ENCODE assay signal across 9 mouse cellular contexts in the genomic region with DNA sequence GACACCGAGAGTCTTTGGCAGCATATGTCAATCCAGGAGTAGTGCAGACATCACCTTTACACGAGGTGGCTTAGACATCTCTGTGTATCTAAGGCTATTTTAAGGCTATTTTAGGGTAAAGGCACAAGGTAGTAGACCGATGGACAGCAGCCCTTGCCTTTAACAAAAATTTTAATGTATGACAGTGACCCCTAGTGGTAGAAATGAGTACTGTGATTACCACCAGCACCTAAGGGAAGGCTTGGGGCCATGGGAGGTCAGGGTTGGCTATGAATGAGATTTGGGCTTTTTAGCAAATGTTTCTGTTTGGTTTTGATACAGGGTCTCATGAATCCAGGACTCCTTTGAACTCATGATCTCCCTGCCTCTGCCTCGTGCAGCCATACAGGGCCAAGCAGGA. TPM values are rescaled to one million over a fixed set of nuclear protein-coding genes. Genes with fewer than 3 reads are reported as not detected.
DNase-seq lines count a peak whose midpoint lies in the region; ATAC-seq and TF ChIP-seq lines count a peak whose summit lies in the region.
"Had no signal": no experiment of that assay in that cellular context is flagged by ENCODE, and none has a peak within 500 bp of the region (broad histone marks: within the 10 kb centered on the region; RNA-seq: fewer than 3 reads in every experiment).

No protein-coding gene starts in this region.

- H3K4me3 ChIP-seq in lung, embryonic 14.5 days (ENCODE audit: low read depth, low read length) = no peak overlapping the region
- no peak overlapping the region for H3K4me3 ChIP-seq in lung, adult 2 months (replicated peaks; ENCODE audit: extremely low read depth, low read depth, low read length)
- no peak overlapping the region for H3K4me3 ChIP-seq in limb, embryonic 14.5 days (replicated peaks; ENCODE audit: low read length)
- H3K4me3 ChIP-seq: myocyte had no signal

- no peaks in the 10 kb centered on the region for H3K36me3 ChIP-seq in lung, embryonic 14.5 days (ENCODE audit: insufficient read depth)
- H3K36me3 ChIP-seq in limb, embryonic 14.5 days (ENCODE audit: control insufficient read depth, insufficient read depth, low read length) = 0 out of 2 replicates have a peak, but pooled peaks cover 4% of the 10 kb centered on the region

- no peak overlapping the region for H3K4me2 ChIP-seq in lung, embryonic 14.5 days
- no peak overlapping the region for H3K4me2 ChIP-seq in limb, embryonic 14.5 days (replicated peaks; ENCODE audit: low read depth, low read length, severe bottlenecking)

- no peak overlapping the region for H3K27ac ChIP-seq in lung, embryonic 14.5 days (ENCODE audit: low read depth)
- no peak overlapping the region for H3K27ac ChIP-seq in limb, embryonic 14.5 days (replicated peaks; ENCODE audit: low read depth, low read length)

- TF ChIP-seq CTCF in lung, embryonic 14.5 days (IDR thresholded peaks at IDR 0.05; ENCODE audit: low read depth) = peak; percentile 90
- TF ChIP-seq CTCF in lung, adult 2 months (IDR thresholded peaks at IDR 0.05; ENCODE audit: insufficient read depth, low read length) = no peak

- ATAC-seq in lung, embryonic 14.5 days (ENCODE audit: insufficient read depth) = peak; percentile 66; the same call in 1 of the 2 replicates
- peak; percentile 34 to 43; a peak in 1 of 4 replicates for ATAC-seq in hematopoietic stem cell, adult 5-6 weeks (replicated peaks in 1 of 2; ENCODE audit: insufficient read depth in 1 of 2, low FRiP score in 2 of 2, low TSS enrichment in 1 of 2, low read depth in 1 of 2, poor library complexity in 2 of 2, severe bottlenecking in 2 of 2)
- ATAC-seq in limb, embryonic 14.5 days (ENCODE audit: low FRiP score, low read depth) = 0 out of 2 replicates have a peak, but pooled peaks have one; percentile 51
- peak; percentile 73 for ATAC-seq in monocyte, adult 5-6 weeks (replicated peaks; ENCODE audit: insufficient number of reproducible peaks, low FRiP score, low TSS enrichment, poor library complexity, severe bottlenecking)

- TF ChIP-seq POLR2A in lung, adult 2 months (IDR thresholded peaks at IDR 0.05; ENCODE audit: borderline replicate concordance, extremely low read depth, low read depth, low read length) = no peak
- no peak for TF ChIP-seq POLR2A in limb, embryonic 14.5 days (IDR thresholded peaks at IDR 0.05; ENCODE audit: borderline replicate concordance, extremely low read depth, insufficient read depth, insufficient read length)

- H3K9me3 ChIP-seq in lung, embryonic 14.5 days (ENCODE audit: low read depth, low read length) = no peaks in the 10 kb centered on the region
- no peaks in the 10 kb centered on the region for H3K9me3 ChIP-seq in limb, embryonic 14.5 days (ENCODE audit: control insufficient read depth, low read length)

- WGBS in lung, embryonic 14.5 days = 16% methylated on average over 4 of the region's 4 CpGs
- WGBS in lung, adult 2 months = 22% methylated on average over 4 of the region's 4 CpGs
- 21% methylated on average over 4 of the region's 4 CpGs for WGBS in limb, embryonic 14.5 days

- no peaks in the 10 kb centered on the region for H3K27me3 ChIP-seq in lung, embryonic 14.5 days (ENCODE audit: insufficient read depth, low read length)
- H3K27me3 ChIP-seq in limb, embryonic 14.5 days (ENCODE audit: control insufficient read depth, insufficient read depth, low read length) = no peaks in the 10 kb centered on the region; the same call in 1 of the 2 replicates

- peak; percentile 91 for DNase-seq in lung, embryonic 14.5 days
- DNase-seq in lung, adult 2 months = no peak
- peak; percentile 22 for DNase-seq in Muller cell, postnatal 12 days (ENCODE audit: inconsistent ontology term)
- DNase-seq in embryo, embryonic 10.5 days (ENCODE audit: low spot score) = peak; percentile 88
- DNase-seq in limb, embryonic 14.5 days (ENCODE audit: low spot score) = peak; percentile 72
- DNase-seq in frontal cortex, postnatal 14 days (ENCODE audit: low spot score in 2 of 2) = no peak

- no peak overlapping the region for H3K9ac ChIP-seq in lung, embryonic 14.5 days
- H3K9ac ChIP-seq in limb, embryonic 14.5 days (ENCODE audit: low read depth, low read length, severe bottlenecking) = no peak overlapping the region

- H3K4me1 ChIP-seq in lung, embryonic 14.5 days (ENCODE audit: insufficient read depth) = no peaks in the 10 kb centered on the region
- H3K4me1 ChIP-seq in lung, adult 2 months (ENCODE audit: control insufficient read depth, insufficient read depth, low read length) = no peaks in the 10 kb centered on the region
- H3K4me1 ChIP-seq in limb, embryonic 14.5 days (ENCODE audit: control insufficient read depth, insufficient read depth, low read length) = no peaks in the 10 kb centered on the region

RNA-seq across cellular contexts. Expression of gene Pip4k2c, which starts 17.5 kb away (rescaled TPM):
- 17.8 and 21.0 TPM in 2 replicates for polyA plus RNA-seq in lung, embryonic 14.5 days (2014; fragmentation: Nextera tagmentation; extraction: Ambion mirVana)
- polyA plus RNA-seq in lung, adult 2 months (2012; rRNA removed) = 36.6 and 45.7 TPM in 2 replicates
- 14.8 and 19.7 TPM in 2 replicates for total RNA-seq in hematopoietic stem cell, adult 5-6 weeks (2017)
- 33.1 and 37.5 TPM in 2 replicates for polyA plus RNA-seq in limb, embryonic 14.5 days (2012; rRNA removed)
- 22.0 and 23.3 TPM in 2 replicates for polyA plus RNA-seq in limb, embryonic 14.5 days (2014; fragmentation: Nextera tagmentation; extraction: Ambion mirVana)
- 15.7 to 32.0 TPM (median 21.5 TPM) in 3 replicates for total RNA-seq in monocyte, adult 5-6 weeks (2017)

RNA-seq across cellular contexts. Expression of gene Dtx3, which starts 33.4 kb away (rescaled TPM):
- polyA plus RNA-seq in lung, embryonic 14.5 days (2014; fragmentation: Nextera tagmentation; extraction: Ambion mirVana) = 81.4 and 92.4 TPM in 2 replicates
- 134 and 157 TPM in 2 replicates for polyA plus RNA-seq in lung, adult 2 months (2012; rRNA removed)
- 56.2 and 56.8 TPM in 2 replicates for total RNA-seq in hematopoietic stem cell, adult 5-6 weeks (2017)
- 565 and 712 TPM in 2 replicates for polyA plus RNA-seq in limb, embryonic 14.5 days (2012; rRNA removed)
- polyA plus RNA-seq in limb, embryonic 14.5 days (2014; fragmentation: Nextera tagmentation; extraction: Ambion mirVana) = 157 and 184 TPM in 2 replicates
- 3.8 to 17.3 TPM (median 8.8 TPM) in 3 replicates for total RNA-seq in monocyte, adult 5-6 weeks (2017)

RNA-seq across cellular contexts. Expression of gene Kif5a, which starts 34.3 kb away (rescaled TPM):
- 0.64 and 1.0 TPM in 2 replicates for polyA plus RNA-seq in lung, embryonic 14.5 days (2014; fragmentation: Nextera tagmentation; extraction: Ambion mirVana)
- polyA plus RNA-seq in lung, adult 2 months (2012; rRNA removed) = 1.3 TPM in 2 replicates
- total RNA-seq in hematopoietic stem cell, adult 5-6 weeks (2017) = 0.94 and 1.5 TPM in 2 replicates
- polyA plus RNA-seq in limb, embryonic 14.5 days (2012; rRNA removed) = 9.4 and 9.7 TPM in 2 replicates
- polyA plus RNA-seq in limb, embryonic 14.5 days (2014; fragmentation: Nextera tagmentation; extraction: Ambion mirVana) = 2.8 and 3.5 TPM in 2 replicates
- 0.19 to 0.48 TPM in 2 of 3 replicates, not detected in the other for total RNA-seq in monocyte, adult 5-6 weeks (2017)

RNA-seq across cellular contexts. Expression of gene Dctn2, which starts 37.3 kb away (rescaled TPM):
- polyA plus RNA-seq in lung, embryonic 14.5 days (2014; fragmentation: Nextera tagmentation; extraction: Ambion mirVana) = 158 and 160 TPM in 2 replicates
- 149 and 178 TPM in 2 replicates for polyA plus RNA-seq in lung, adult 2 months (2012; rRNA removed)
- total RNA-seq in hematopoietic stem cell, adult 5-6 weeks (2017) = 85.8 and 96.8 TPM in 2 replicates
- 221 and 240 TPM in 2 replicates for polyA plus RNA-seq in limb, embryonic 14.5 days (2012; rRNA removed)
- 168 and 178 TPM in 2 replicates for polyA plus RNA-seq in limb, embryonic 14.5 days (2014; fragmentation: Nextera tagmentation; extraction: Ambion mirVana)
- 89.0 to 104 TPM (median 92.1 TPM) in 3 replicates for total RNA-seq in monocyte, adult 5-6 weeks (2017)

RNA-seq across cellular contexts. Expression of gene Arhgef25, which starts 39.0 kb away (rescaled TPM):
- polyA plus RNA-seq in lung, embryonic 14.5 days (2014; fragmentation: Nextera tagmentation; extraction: Ambion mirVana) = 45.8 and 48.7 TPM in 2 replicates
- 29.1 and 36.7 TPM in 2 replicates for polyA plus RNA-seq in lung, adult 2 months (2012; rRNA removed)
- 8.7 and 18.4 TPM in 2 replicates for total RNA-seq in hematopoietic stem cell, adult 5-6 weeks (2017)
- polyA plus RNA-seq in limb, embryonic 14.5 days (2012; rRNA removed) = 228 and 246 TPM in 2 replicates
- polyA plus RNA-seq in limb, embryonic 14.5 days (2014; fragmentation: Nextera tagmentation; extraction: Ambion mirVana) = 86.8 and 113 TPM in 2 replicates
- 1.9 TPM in 1 of 3 replicates, not detected in the others for total RNA-seq in monocyte, adult 5-6 weeks (2017)

Comparison
In these comparisons a context has a peak if more than half of its experiments do, and no peak if none do; other contexts are left out.
1. DNase-seq: peak in lung, embryonic 14.5 days (single experiment), Muller cell, postnatal 12 days (single experiment), embryo, embryonic 10.5 days (single experiment) and limb, embryonic 14.5 days (single experiment); none in lung, adult 2 months (single experiment) and frontal cortex, postnatal 14 days (0 of 2).
2. Peak in every context shown above with its lines, with median percentiles within 50 percentile points of each other: ATAC-seq.